Mouse (Mus musculus): ENCODE data around the gene Raf1.

- TF ChIP-seq CTCF (IDR thresholded peaks at IDR 0.05; ENCODE audit: low read depth, low read length) (no peak), TAL1 (conservative IDR thresholded peaks at IDR 0.05; ENCODE audit: low read depth, low read length) (no peak), GATA1 (IDR thresholded peaks at IDR 0.05; ENCODE audit: borderline replicate concordance, low read length) (no peak)
These were observed 56.6 kb downstream of the Raf1 start for GRCm38 (mm10) chr6:115619818-115620217.
